Mouse (Mus musculus) hindbrain, embryonic 10.5 days (tissue): ENCODE data around the gene Armc7. TPM values are rescaled to one million over a fixed set of nuclear protein-coding genes. Genes with fewer than 3 reads are reported as not detected.
"Not testable (repeated sequence)": the region's sequence is repeated elsewhere in the genome, so short reads cannot be mapped to it uniquely, and the experiment has no call there.

Experiments
- DNase-seq: peaks from one replicate; pipeline ENCODE4 v3.0.0-alpha.2; 2017; ENCODE audit warnings: low spot score
- H3K27ac ChIP-seq: fragments of 300-500 bp; sonication (generic); 2 replicates; pipeline ENCODE4 v1.5.1; 2016; ENCODE audit warnings: mild to moderate bottlenecking, moderate library complexity
- H3K27me3 ChIP-seq: fragments of 300-500 bp; sonication (generic); 2 replicates; pipeline ENCODE4 v1.6.1; 2016; ENCODE audit warnings: mild to moderate bottlenecking; ENCODE audit not compliant: poor library complexity, insufficient read depth, severe bottlenecking
- H3K36me3 ChIP-seq: fragments of 300-500 bp; sonication (generic); 2 replicates; pipeline ENCODE4 v1.6.1; 2016; ENCODE audit warnings: mild to moderate bottlenecking, moderate library complexity
- H3K4me1 ChIP-seq: fragments of 300-500 bp; sonication (generic); replicated peaks from 2 replicates; pipeline ENCODE4 v1.6.1; 2016; ENCODE audit warnings: mild to moderate bottlenecking
- H3K4me3 ChIP-seq: fragments of 300-500 bp; sonication (generic); 2 replicates; pipeline ENCODE4 v1.5.1; 2016; ENCODE audit warnings: mild to moderate bottlenecking, moderate library complexity
- H3K9me3 ChIP-seq: fragments of 300-500 bp; sonication (generic); 2 replicates; pipeline ENCODE4 v1.6.1; 2016; ENCODE audit warnings: mild to moderate bottlenecking, moderate library complexity
- WGBS: fragments of 180-500 bp; shearing (Covaris S2); methylation state at CpG from one replicate; pipeline ENCODE4 v1.1.7; 2016; 5-methylcytosine and 5-hydroxymethylcytosine counted together
- polyA plus RNA-seq: library from polyadenylated mRNA; unstranded; fragments of >200 nt; fragmentation: Nextera tagmentation; extraction: Ambion mirVana; gene quantifications from 2 replicates; pipeline ENCODE4 v1.2.1, GENCODE M21; 2016

The Armc7 gene
- polyA plus RNA-seq, 1 experiment from 2014 or later: 10.8 TPM

- peak; percentile 23 for DNase-seq
- 0 out of 2 replicates have a peak overlapping the region, but pooled peaks have one; percentile 5 for H3K27ac ChIP-seq
- H3K9me3 ChIP-seq: peaks cover 7% of the 10 kb centered on the region
- WGBS: 42% methylated on average over 15 of the region's 15 CpGs
- H3K4me1 ChIP-seq: peaks cover 15% of the 10 kb centered on the region
- no peak overlapping the region for H3K4me3 ChIP-seq
- peaks cover 18% of the 10 kb centered on the region for H3K27me3 ChIP-seq
- no peaks in the 10 kb centered on the region for H3K36me3 ChIP-seq
Observed at GRCm38 (mm10) chr11:115441417-115441816, 34.0 kb upstream of the Armc7 start.

GRCm38 (mm10) chr11:115446906-115447305 lies 28.6 kb upstream of the Armc7 start:
- Histone ChIP-seq H3K27ac (no peak overlapping the region), H3K36me3 (no peaks in the 10 kb centered on the region), H3K27me3 (peaks cover 7% of the 10 kb centered on the region), H3K4me3 (no peak overlapping the region), H3K9me3 (no peaks in the 10 kb centered on the region), H3K4me1 (peaks cover 30% of the 10 kb centered on the region)
- WGBS: 81% methylated on average over 3 of the region's 3 CpGs
- DNase-seq: no peak

GRCm38 (mm10) chr11:115447321-115447885 lies 28.1 kb upstream of the Armc7 start:
- Histone ChIP-seq H3K9me3 (no peaks in the 10 kb centered on the region), H3K36me3 (no peaks in the 10 kb centered on the region), H3K4me1 (peaks cover 30% of the 10 kb centered on the region), H3K4me3 (no peak overlapping the region), H3K27me3 (peaks cover 2% of the 10 kb centered on the region), H3K27ac (no peak overlapping the region)
- WGBS: 84% methylated on average over 11 of the region's 11 CpGs
- no peak for DNase-seq

GRCm38 (mm10) chr11:115448075-115448474 lies 27.4 kb upstream of the Armc7 start:
- Histone ChIP-seq H3K27ac (no peak overlapping the region), H3K4me3 (no peak overlapping the region), H3K36me3 (no peaks in the 10 kb centered on the region), H3K4me1 (peaks cover 30% of the 10 kb centered on the region), H3K27me3 (peaks cover 2% of the 10 kb centered on the region; the same call in 1 of the 2 replicates), H3K9me3 (no peaks in the 10 kb centered on the region)
- no peak for DNase-seq
- WGBS: 83% methylated on average over 16 of the region's 16 CpGs

GRCm38 (mm10) chr11:115448998-115449397 lies 26.5 kb upstream of the Armc7 start:
- H3K9me3 ChIP-seq: no peaks in the 10 kb centered on the region
- H3K4me1 ChIP-seq: peaks cover 30% of the 10 kb centered on the region
- H3K36me3 ChIP-seq: no peaks in the 10 kb centered on the region
- 54% methylated on average over 7 of the region's 7 CpGs for WGBS
- H3K4me3 ChIP-seq: no peak overlapping the region
- peaks cover 2% of the 10 kb centered on the region; the same call in 1 of the 2 replicates for H3K27me3 ChIP-seq
- 0 out of 2 replicates have a peak overlapping the region, but pooled peaks have one; percentile 1 for H3K27ac ChIP-seq
- DNase-seq: no peak

GRCm38 (mm10) chr11:115450176-115450575 lies 25.3 kb upstream of the Armc7 start:
- Histone ChIP-seq H3K27me3 (peaks cover 2% of the 10 kb centered on the region; the same call in 1 of the 2 replicates), H3K27ac (no peak overlapping the region), H3K4me3 (no peak overlapping the region), H3K9me3 (no peaks in the 10 kb centered on the region), H3K4me1 (peaks cover 30% of the 10 kb centered on the region), H3K36me3 (no peaks in the 10 kb centered on the region)
- 88% methylated on average over 7 of the region's 7 CpGs for WGBS
- no peak for DNase-seq

GRCm38 (mm10) chr11:115451781-115452241 lies 23.7 kb upstream of the Armc7 start:
- WGBS: 88% methylated on average over 8 of the region's 8 CpGs

GRCm38 (mm10) chr11:115452281-115452860 lies 23.1 kb upstream of the Armc7 start:
- no peaks in the 10 kb centered on the region for H3K9me3 ChIP-seq
- DNase-seq: no peak
- H3K27me3 ChIP-seq: peaks cover 2% of the 10 kb centered on the region; the same call in 1 of the 2 replicates
- H3K27ac ChIP-seq: no peak overlapping the region
- H3K4me1 ChIP-seq: peaks cover 25% of the 10 kb centered on the region
- no peak overlapping the region for H3K4me3 ChIP-seq
- WGBS: 88% methylated on average over 7 of the region's 7 CpGs
- H3K36me3 ChIP-seq: no peaks in the 10 kb centered on the region

More at GRCm38 (mm10) chr11:115451781-115452241, 23.7 kb upstream of the Armc7 start:
- Histone ChIP-seq H3K27ac (no peak overlapping the region), H3K4me3 (no peak overlapping the region), H3K36me3 (no peaks in the 10 kb centered on the region), H3K4me1 (peaks cover 25% of the 10 kb centered on the region), H3K27me3 (peaks cover 2% of the 10 kb centered on the region; the same call in 1 of the 2 replicates), H3K9me3 (no peaks in the 10 kb centered on the region)
- DNase-seq: no peak

GRCm38 (mm10) chr11:115453306-115453705 lies 22.2 kb upstream of the Armc7 start:
- peaks cover 26% of the 10 kb centered on the region for H3K4me1 ChIP-seq
- H3K9me3 ChIP-seq: no peaks in the 10 kb centered on the region
- no peak for DNase-seq
- H3K27ac ChIP-seq: no peak overlapping the region
- H3K27me3 ChIP-seq: peaks cover 2% of the 10 kb centered on the region; the same call in 1 of the 2 replicates
- no peak overlapping the region for H3K4me3 ChIP-seq
- H3K36me3 ChIP-seq: no peaks in the 10 kb centered on the region
- 76% methylated on average over 4 of the region's 4 CpGs for WGBS

- DNase-seq, H3K4me3 ChIP-seq, H3K27ac ChIP-seq, H3K36me3 ChIP-seq, H3K27me3 ChIP-seq, H3K9me3 ChIP-seq: not testable (repeated sequence)
- WGBS: 91% methylated on average over 6 of the region's 6 CpGs
- peaks cover 14% of the 10 kb centered on the region for H3K4me1 ChIP-seq
Observed at GRCm38 (mm10) chr11:115454822-115455221, 20.6 kb upstream of the Armc7 start.

- 86% methylated on average over 15 of the region's 15 CpGs for WGBS
- no peak for DNase-seq
- Histone ChIP-seq H3K9me3 (no peaks in the 10 kb centered on the region), H3K4me1 (peaks cover 14% of the 10 kb centered on the region), H3K4me3 (no peak overlapping the region), H3K27ac (no peak overlapping the region), H3K36me3 (no peaks in the 10 kb centered on the region), H3K27me3 (peaks cover 2% of the 10 kb centered on the region; the same call in 1 of the 2 replicates)
Observed at GRCm38 (mm10) chr11:115455619-115456018, 19.8 kb upstream of the Armc7 start.

- Histone ChIP-seq H3K27ac (no peak overlapping the region), H3K36me3 (no peaks in the 10 kb centered on the region), H3K4me3 (no peak overlapping the region), H3K27me3 (no peaks in the 10 kb centered on the region), H3K4me1 (peaks cover 17% of the 10 kb centered on the region), H3K9me3 (no peaks in the 10 kb centered on the region)
- DNase-seq: no peak
- WGBS: 93% methylated on average over 5 of the region's 5 CpGs
Observed at GRCm38 (mm10) chr11:115456182-115456581, 19.3 kb upstream of the Armc7 start.

- peaks cover 7% of the 10 kb centered on the region; the same call in 1 of the 2 replicates for H3K27me3 ChIP-seq
- peaks cover 24% of the 10 kb centered on the region for H3K4me1 ChIP-seq
- H3K9me3 ChIP-seq: no peaks in the 10 kb centered on the region
- 0 out of 2 replicates have a peak overlapping the region, but pooled peaks have one; percentile 23 for H3K27ac ChIP-seq
- no peaks in the 10 kb centered on the region for H3K36me3 ChIP-seq
- H3K4me3 ChIP-seq: no peak overlapping the region
- 42% methylated on average over 6 of the region's 6 CpGs for WGBS
- DNase-seq: no peak
Observed at GRCm38 (mm10) chr11:115457405-115457804, 18.1 kb upstream of the Armc7 start.
